Mouse (Mus musculus) frontal cortex, postnatal 10 days (tissue): ENCODE results near the gene Spty2d1.

Experiments used
- DNase-seq, 2 experiments: peaks; one replicate each; pipeline ENCODE4 v3.0.0; 2022; ENCODE audit warnings: low spot score in 2 of 2, mixed read lengths in 1 of 2

The Spty2d1 gene

DNA sequence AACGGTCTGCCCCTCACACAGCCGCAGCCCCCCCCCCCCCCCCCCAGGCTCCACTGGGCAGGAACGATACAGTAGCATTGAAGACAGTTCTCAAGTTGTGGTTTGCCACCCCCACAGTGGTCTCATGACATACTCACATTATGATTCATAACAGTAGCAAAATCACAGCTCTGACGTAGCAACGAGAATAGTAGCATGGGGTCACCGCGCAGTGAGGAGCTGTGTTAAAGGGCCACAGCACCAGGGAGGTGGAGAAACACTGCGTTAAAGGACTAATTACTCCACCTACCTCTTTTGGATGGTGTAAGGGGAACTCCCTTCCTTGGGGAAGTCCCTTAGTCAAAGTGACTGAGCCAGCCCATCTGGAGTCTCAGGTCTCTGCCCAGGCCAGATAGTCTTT is 14.3 kb upstream of the Spty2d1 start:
- no peak for DNase-seq

DNA sequence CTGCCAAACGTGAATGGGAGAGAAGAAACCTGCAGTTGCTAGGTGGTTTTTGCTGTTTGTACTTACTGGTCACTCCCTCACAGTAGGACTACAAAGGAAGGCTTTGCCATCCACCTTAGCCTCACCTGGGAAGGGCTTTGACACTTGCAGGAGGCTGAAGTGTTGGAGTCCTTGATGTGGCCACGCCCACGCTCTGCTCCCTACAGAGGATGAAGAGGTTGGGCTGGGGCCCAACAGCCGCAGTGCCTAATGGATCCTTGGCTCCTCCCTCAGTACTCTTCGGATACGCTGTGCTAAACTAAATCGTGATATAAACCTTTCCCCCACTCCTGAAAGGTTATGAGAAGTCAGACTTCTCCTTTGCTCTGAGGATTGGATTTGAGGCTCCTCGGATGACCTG is 12.7 kb upstream of the Spty2d1 start:
- no peak for DNase-seq

DNA sequence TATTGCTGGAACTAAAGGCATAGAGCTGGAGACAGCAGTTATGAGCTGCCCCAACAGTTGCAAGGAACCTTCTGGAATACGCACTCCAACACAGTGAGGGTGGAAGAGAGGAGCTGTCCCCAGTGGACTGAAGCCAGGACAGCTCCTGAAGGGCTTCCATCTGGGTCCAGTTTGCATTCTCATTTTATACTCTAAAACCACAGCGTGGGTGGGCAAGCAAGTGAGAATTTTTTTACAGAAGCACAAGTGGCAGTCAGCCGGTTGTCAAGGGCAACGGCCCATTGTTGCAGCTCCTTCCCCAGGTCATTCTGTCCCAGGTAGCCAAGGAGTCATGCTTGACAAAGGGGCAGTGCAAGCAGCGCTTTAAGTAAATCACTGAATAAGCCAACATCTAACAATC is 11.4 kb upstream of the Spty2d1 start:
- DNase-seq: peak in 1 of 2 experiments; percentile 40

- no peak for DNase-seq
Measured at GRCm38 (mm10) chr7:47017146-47017545, 8.9 kb upstream of the Spty2d1 start.

- DNase-seq: no peak
Measured at GRCm38 (mm10) chr7:47016602-47017001, 8.4 kb upstream of the Spty2d1 start.

DNA sequence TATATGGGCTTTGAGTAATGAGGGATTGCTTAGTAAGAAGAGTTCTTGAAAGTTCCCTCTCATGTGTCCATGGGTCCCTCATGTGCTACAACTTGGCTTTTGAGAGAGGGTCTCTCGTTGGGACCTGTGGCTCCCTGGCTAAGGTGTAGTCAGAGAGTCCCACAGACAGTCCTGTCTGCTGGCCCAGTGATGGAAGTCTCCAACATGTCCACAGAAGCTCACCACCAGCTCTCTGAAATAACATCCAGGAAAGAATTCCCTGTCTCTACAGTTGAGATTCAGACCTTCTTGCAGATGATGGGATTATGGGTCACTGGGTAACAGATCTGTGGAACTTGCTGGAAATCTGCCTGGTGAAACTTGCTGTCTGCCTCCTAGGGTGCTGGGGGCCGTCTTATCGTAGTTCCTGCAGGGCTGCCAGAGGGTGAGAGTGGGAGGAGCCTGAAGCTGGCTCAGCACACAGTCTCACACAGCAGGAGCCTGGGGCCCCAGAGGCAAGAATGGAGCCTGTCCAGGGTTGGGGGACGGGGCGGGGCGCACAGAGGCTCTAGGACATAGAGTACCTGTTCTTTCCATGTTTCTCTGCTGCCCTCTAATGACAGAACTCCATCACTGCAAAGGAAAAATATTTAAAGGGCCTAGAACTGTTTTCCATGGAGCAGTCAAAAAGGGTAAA is 7.3 kb upstream of the Spty2d1 start:
- DNase-seq: peak; percentile 69 to 75

DNA sequence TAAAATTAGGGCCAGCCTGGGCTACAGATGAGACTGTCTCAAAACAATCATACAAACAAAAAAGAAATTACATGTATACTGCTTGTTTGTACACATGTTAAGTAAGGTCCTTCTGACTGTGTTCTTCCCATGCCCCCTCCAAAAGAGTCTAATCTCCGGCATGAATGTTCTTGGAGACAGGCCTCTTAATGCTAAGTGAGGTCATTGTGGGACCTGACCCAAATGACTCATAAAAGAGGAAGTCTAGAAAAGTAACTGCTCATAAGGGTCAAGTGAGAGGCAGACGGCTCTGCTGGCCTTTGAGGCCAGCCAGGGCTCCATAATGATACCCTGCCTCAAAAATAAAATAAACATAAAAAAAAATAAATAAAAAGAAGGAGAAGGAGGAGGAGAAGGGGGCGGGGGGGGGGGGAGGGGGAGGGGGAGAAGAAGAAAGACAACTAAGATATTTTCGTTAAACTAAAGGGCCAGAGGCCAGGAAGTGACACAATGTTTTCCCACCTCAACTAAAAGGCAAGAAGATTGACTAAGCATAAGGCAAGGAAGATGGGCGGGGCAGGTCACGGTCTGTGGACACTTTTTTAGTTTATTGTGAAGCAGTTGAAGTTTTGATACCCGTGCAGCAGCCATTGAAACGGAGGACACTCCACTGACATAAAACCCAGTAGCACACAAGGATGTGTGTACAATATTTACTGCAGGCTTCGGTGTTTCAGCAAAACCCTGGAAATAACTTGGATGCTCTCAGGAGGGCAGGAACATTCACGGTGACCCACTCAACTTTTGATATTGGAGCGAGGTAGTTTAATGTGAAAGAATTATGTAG is 6.6 kb upstream of the Spty2d1 start:
- DNase-seq: no peak

- no peak for DNase-seq
Measured at GRCm38 (mm10) chr7:47013131-47013767, 5.0 kb upstream of the Spty2d1 start.

GRCm38 (mm10) chr7:47007818-47008167 is 418 bp downstream of the Spty2d1 start:
- no peak for DNase-seq

- no peak for DNase-seq
Measured at GRCm38 (mm10) chr7:47007109-47007780, 966 bp downstream of the Spty2d1 start.

GRCm38 (mm10) chr7:47003411-47004115 is 4.6 kb downstream of the Spty2d1 start:
- DNase-seq: no peak

DNA sequence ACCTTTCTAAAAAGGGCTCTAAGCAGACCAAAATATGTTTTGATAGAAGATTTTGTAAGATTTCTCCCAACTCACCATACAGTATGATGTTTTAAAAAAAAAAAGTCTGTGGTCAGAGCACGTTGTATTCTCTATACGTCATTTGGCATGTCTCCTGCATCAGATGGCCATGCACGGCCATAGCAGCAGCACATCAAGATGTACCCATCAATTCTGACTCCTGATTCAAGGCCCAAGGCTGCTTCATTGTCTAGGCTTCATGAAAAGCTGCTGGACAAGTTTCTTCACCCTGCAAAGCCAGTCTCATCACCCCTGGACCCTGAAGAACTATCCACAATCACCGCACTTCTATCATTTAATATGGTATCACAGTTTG is 6.3 kb downstream of the Spty2d1 start:
- DNase-seq: no peak

- DNase-seq: no peak
Measured at GRCm38 (mm10) chr7:47001125-47001899, 6.9 kb downstream of the Spty2d1 start.

DNA sequence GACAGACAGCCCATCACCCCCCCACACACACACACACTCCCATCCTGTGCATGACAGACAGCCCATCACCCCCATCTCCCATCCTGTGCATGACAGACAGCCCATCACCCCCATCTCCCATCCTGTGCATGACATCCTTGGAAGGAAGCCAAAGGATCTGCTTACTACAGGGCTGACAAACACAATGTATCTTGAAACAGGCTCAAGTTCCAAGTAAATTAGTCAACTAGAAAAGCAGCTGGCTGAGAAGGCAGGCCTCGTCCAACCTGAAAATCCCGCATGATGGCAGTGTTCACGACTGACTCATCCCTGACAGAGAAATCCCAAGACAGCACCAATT is 7.6 kb downstream of the Spty2d1 start:
- DNase-seq: no peak

DNA sequence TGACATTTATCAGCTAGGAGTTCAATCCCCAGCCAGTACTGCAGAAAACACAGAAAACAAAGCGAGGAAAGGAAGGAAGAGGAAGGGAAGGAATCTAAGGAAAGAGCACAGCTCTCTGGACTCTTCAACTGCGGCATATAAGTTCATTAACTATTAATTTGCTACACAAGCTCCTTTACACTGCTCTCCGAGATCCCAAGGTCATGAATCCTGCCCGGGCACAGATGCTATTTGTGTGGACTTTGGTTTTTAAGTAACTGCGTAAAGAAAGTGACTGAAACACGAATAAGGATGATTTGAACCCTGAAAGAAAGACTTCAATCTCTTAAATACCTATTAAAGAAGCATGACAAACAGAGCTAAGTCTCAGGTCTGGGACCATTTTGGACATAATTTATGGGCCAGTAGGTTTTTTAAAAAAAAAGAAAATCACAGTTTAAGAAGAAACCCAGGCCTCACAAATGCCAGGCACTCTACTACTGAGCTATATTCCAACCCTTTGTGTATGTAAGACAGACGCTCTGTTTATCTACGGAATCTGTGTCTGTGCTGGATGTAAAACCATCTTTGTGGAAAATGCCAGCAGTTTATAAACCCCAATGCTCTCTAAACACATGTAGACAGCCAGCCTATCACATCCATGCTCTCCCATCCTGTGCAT is 8.1 kb downstream of the Spty2d1 start:
- DNase-seq: no peak

DNA sequence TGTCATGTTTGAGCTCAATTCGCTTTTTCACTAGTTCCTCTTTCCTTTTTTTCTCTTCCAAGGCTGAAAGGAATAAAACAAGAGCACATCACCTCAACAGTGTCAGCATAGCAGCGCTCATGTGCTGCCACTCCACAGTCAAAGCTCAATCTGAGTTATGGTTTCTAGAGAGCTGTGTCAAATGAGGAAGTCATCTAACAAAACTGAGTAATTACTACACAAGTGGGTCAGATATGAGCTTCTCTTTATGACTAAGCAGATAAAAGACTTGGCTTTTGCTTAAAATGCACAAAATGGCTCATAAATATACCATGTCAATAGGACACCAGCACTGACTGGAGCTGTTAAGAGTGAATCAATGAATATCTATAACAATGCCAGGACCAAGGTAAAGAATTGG is 9.3 kb downstream of the Spty2d1 start:
- no peak for DNase-seq

- no peak for DNase-seq
Measured at GRCm38 (mm10) chr7:46997644-46998395, 10.4 kb downstream of the Spty2d1 start.

DNA sequence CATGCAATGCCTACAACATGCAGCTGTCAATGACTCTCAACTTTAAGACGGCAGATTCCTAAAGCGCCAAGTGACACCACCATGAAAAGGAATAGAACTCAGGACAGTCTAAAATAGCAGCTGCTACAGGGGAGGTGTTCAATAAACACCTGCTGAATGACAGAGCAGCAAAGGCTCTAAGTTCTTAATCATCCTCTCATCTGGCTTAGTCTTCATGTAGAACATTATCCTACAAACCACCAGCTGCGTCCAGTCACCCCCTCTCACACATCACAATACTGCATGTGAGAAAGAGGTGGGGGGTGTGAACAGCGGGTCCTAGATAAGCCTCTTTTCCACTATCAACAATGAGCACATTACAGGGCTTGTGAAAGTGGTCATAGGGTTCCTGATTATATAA is 11.2 kb downstream of the Spty2d1 start:
- DNase-seq: no peak

- DNase-seq: no peak
Measured at GRCm38 (mm10) chr7:46995558-46995957, 12.7 kb downstream of the Spty2d1 start.

DNA sequence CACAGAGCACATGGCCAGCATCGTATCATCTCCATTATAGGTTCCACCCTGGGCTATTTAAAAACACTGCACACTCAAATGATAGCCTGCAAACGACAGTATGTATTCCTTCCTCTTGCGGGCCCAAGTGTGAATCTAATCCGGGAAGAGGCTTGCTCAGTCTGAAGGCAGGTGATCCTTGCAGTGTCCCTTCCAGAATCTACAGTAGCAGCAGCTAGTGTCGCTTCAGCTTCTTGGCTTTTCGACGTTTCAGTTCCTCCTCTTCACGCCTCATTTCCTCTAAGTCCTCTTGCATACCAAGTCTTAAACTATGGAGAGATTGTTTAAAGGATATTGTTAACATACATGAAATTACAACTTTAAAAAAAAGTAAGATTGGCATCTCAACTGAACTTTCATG is 15.1 kb downstream of the Spty2d1 start:
- DNase-seq: no peak
